Mouse (Mus musculus): ENCODE data around the gene Cyp4f37. TPM values are rescaled to one million over a fixed set of nuclear protein-coding genes. Genes with fewer than 3 reads are reported as not detected.

The Cyp4f37 gene
- 0.38 TPM for total RNA-seq (2023)

GRCm38 (mm10) chr17:32621018-32621417 is at the start of gene Cyp4f37:
Gene Cyp4f37, plus strand, starts transcription at chr17:32621309.

GRCm38 (mm10) chr17:32658712-32659111 is 37.6 kb downstream of the Cyp4f37 start, which contains the start of gene Cyp4f40:
Gene Cyp4f40, plus strand, starts transcription at chr17:32658900.

GRCm38 (mm10) chr17:32685048-32685750 is 64.1 kb downstream of the Cyp4f37 start, which contains the start of gene Cyp4f15:
Gene Cyp4f15, plus strand, starts transcription at chr17:32685627.

Other genes with a start within 250 kb of the Cyp4f37 start
- gene Wiz, start 231.9 kb upstream of the Cyp4f37 start, total RNA-seq (2023) = 32.1 TPM
- 540 TPM for gene Rasal3, start 217.7 kb upstream of the Cyp4f37 start, total RNA-seq (2023)
- 55.4 TPM for gene Pglyrp2, start 197.1 kb upstream of the Cyp4f37 start, total RNA-seq (2023)
- gene Cyp4f39, start 168.6 kb upstream of the Cyp4f37 start, total RNA-seq (2023) = not detected
- 1.2 TPM for gene Cyp4f17, start 115.3 kb upstream of the Cyp4f37 start, total RNA-seq (2023)
- 9.0 TPM for gene Cyp4f16, start 84.8 kb upstream of the Cyp4f37 start, total RNA-seq (2023)
- gene Cyp4f40, start 37.6 kb downstream of the Cyp4f37 start, total RNA-seq (2023) = not detected
- gene Cyp4f15, start 64.3 kb downstream of the Cyp4f37 start, total RNA-seq (2023) = not detected
- 109 TPM for gene Zfp871, start 167.0 kb downstream of the Cyp4f37 start, total RNA-seq (2023)
- gene Zfp811, start 188.6 kb downstream of the Cyp4f37 start, total RNA-seq (2023) = 0.41 TPM
- 10.6 TPM for gene Zfp799, start 209.0 kb downstream of the Cyp4f37 start, total RNA-seq (2023)

All from CD4-positive naive resting alpha-beta T cell, adult 76 days (primary cell).